Mouse (Mus musculus) midbrain, embryonic 13.5 days (tissue): ENCODE measurements at regions not wholly inside any gene's neighbourhood (a gene's known extent, or its start where the extent isn't known, plus 50 kb on each side); places are given as distances from the start of the nearest gene placed in this dataset.

Source experiments
- ATAC-seq: fragments of 200-750 bp; cut with Nextera tagmentation; 2 replicates; pipeline ENCODE4 v1.8.0; 2017; ENCODE audit warnings: mild to moderate bottlenecking, moderate TSS enrichment, moderate library complexity
- H3K27ac ChIP-seq: fragments of 300-500 bp; sonication (generic); 2 replicates; pipeline ENCODE4 v1.5.1; 2015; ENCODE audit warnings: inconsistent platforms, mild to moderate bottlenecking, moderate library complexity
- H3K27me3 ChIP-seq: fragments of 300-500 bp; sonication (generic); 2 replicates; pipeline ENCODE4 v1.6.1; 2015; ENCODE audit warnings: mild to moderate bottlenecking, inconsistent platforms
- H3K36me3 ChIP-seq: fragments of 300-500 bp; sonication (generic); 2 replicates; pipeline ENCODE4 v1.6.1; 2015; ENCODE audit warnings: mild to moderate bottlenecking, inconsistent platforms
- H3K4me1 ChIP-seq: fragments of 300-500 bp; sonication (generic); replicated peaks from 2 replicates; pipeline ENCODE4 v1.6.1; 2015; ENCODE audit warnings: inconsistent platforms
- H3K4me2 ChIP-seq: fragments of 300-500 bp; sonication (generic); replicated peaks from 2 replicates; pipeline ENCODE4 v1.6.1; 2015; ENCODE audit warnings: moderate library complexity, mild to moderate bottlenecking, inconsistent platforms
- H3K4me3 ChIP-seq: fragments of 300-500 bp; sonication (generic); replicated peaks from 2 replicates; pipeline ENCODE4 v1.5.1; 2015; ENCODE audit warnings: mild to moderate bottlenecking, inconsistent platforms
- H3K9ac ChIP-seq: fragments of 300-500 bp; sonication (generic); replicated peaks from 2 replicates; pipeline ENCODE4 v1.6.1; 2015; ENCODE audit warnings: mild to moderate bottlenecking, inconsistent platforms
- H3K9me3 ChIP-seq: fragments of 300-500 bp; sonication (generic); 2 replicates; pipeline ENCODE4 v1.6.1; 2016; ENCODE audit warnings: mild to moderate bottlenecking, inconsistent platforms
- WGBS: fragments of 180-500 bp; shearing (Covaris S2); methylation state at CpG from one replicate; pipeline ENCODE4 v1.1.7; 2015; 5-methylcytosine and 5-hydroxymethylcytosine counted together

GRCm38 (mm10) chr9:46816126-46816525 is 182.4 kb upstream of the Gm4791 start:
- Histone ChIP-seq H3K9ac (no peak overlapping the region), H3K4me3 (no peak overlapping the region), H3K27ac (no peak overlapping the region), H3K4me1 (peaks cover 8% of the 10 kb centered on the region; the same call in 1 of the 2 replicates), H3K4me2 (no peak overlapping the region), H3K9me3 (no peaks in the 10 kb centered on the region), H3K27me3 (0 out of 2 replicates have a peak, but pooled peaks cover 7% of the 10 kb centered on the region), H3K36me3 (no peaks in the 10 kb centered on the region)
- 82% methylated on average over 5 of the region's 5 CpGs for WGBS
- no peak for ATAC-seq

- H3K27ac ChIP-seq, result peak overlapping the region; percentile 5; the same call in 1 of the 2 replicates
- 7% methylated on average over 22 of the region's 22 CpGs for WGBS
- H3K9ac ChIP-seq, result peak overlapping the region; percentile 49
- ATAC-seq, result peak; percentile 89
- no peaks in the 10 kb centered on the region for H3K9me3 ChIP-seq
- H3K4me2 ChIP-seq, result peak overlapping the region; percentile 55
- peak overlapping the region; percentile 35 for H3K4me3 ChIP-seq
- H3K36me3 ChIP-seq, result no peaks in the 10 kb centered on the region
- 0 out of 2 replicates have a peak, but pooled peaks cover 7% of the 10 kb centered on the region for H3K27me3 ChIP-seq
- peaks cover 8% of the 10 kb centered on the region; the same call in 1 of the 2 replicates for H3K4me1 ChIP-seq
These were observed 183.9 kb upstream of the Gm4791 start for GRCm38 (mm10) chr9:46814478-46815241.

DNA sequence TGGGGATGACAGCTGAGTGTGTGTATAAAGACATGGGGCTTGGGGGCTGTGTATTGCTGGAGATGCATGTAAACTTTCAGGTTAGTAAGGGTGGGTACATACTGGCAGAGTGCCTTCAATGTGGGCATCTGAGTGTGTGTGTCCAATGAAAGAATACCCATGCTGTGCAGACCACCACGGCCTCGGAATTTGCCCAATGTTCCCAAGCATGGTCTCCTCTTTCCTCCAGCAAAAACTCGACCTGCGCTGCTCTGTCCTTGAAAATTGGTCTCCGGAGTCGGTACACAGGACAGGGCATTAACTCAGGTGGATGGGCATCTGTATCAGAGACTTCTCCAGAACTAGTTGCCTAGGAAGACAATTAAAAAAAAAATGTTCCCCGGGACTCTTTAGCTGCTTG is 188.3 kb upstream of the Gm4791 start:
- Histone ChIP-seq H3K4me3 (no peak overlapping the region), H3K9ac (no peak overlapping the region), H3K9me3 (no peaks in the 10 kb centered on the region), H3K27me3 (0 out of 2 replicates have a peak, but pooled peaks cover 7% of the 10 kb centered on the region), H3K27ac (no peak overlapping the region), H3K4me1 (peaks cover 8% of the 10 kb centered on the region; the same call in 1 of the 2 replicates), H3K4me2 (no peak overlapping the region), H3K36me3 (no peaks in the 10 kb centered on the region)
- ATAC-seq, result no peak
- 85% methylated on average over 7 of the region's 7 CpGs for WGBS

DNA sequence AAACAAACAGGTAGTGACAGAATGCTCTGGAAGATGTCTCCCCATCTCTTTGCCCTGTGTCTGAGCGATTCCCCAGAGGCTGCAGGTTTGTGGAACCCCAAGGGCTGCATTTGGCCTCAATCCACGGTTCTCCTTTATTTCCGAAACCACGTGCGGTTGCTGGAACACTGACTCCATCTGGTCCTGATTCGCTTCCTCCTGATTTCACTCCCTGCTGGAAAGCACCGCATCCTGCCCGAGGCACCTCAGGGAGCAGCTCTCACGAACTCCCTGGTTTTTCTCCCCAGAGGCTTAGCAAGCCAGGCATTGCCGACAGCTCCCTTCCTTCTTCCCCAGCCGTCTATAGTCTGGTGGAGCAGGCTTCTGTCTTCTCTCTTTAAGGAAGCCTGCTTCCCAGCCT is 203.1 kb upstream of the Gm4791 start:
- H3K9ac ChIP-seq, result no peak overlapping the region
- no peak for ATAC-seq
- H3K4me1 ChIP-seq, result no peaks in the 10 kb centered on the region
- no peaks in the 10 kb centered on the region for H3K9me3 ChIP-seq
- WGBS, result 64% methylated on average over 11 of the region's 11 CpGs
- no peak overlapping the region for H3K4me2 ChIP-seq
- no peak overlapping the region for H3K4me3 ChIP-seq
- no peaks in the 10 kb centered on the region for H3K27me3 ChIP-seq
- no peaks in the 10 kb centered on the region for H3K36me3 ChIP-seq
- no peak overlapping the region for H3K27ac ChIP-seq

- WGBS, result 83% methylated on average over 10 of the region's 10 CpGs
- ATAC-seq, result no peak
- Histone ChIP-seq H3K4me1 (no peaks in the 10 kb centered on the region), H3K27me3 (no peaks in the 10 kb centered on the region), H3K4me2 (no peak overlapping the region), H3K27ac (no peak overlapping the region), H3K36me3 (no peaks in the 10 kb centered on the region), H3K9me3 (no peaks in the 10 kb centered on the region), H3K4me3 (no peak overlapping the region), H3K9ac (no peak overlapping the region)
These were observed 209.5 kb upstream of the Gm4791 start for GRCm38 (mm10) chr9:46789036-46789435.

DNA sequence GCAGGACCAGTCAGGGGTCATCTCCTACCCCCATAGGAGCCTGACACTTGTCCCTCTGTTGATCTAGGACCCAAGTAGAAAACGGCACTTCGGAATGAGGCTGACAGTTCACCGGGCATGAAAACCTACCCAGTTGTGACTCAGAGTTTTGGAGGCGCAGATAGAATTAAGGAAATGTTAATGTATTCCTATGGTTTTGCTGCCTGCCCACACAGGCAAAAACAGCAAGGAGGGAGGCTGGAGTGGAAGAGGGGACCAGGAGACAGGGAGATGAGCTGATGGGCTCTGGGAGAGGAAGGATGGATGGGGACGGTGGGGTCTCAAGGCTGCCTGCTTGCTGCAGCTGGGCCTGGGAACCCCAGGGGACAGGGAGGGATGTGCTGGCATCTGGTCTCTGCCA is 210.1 kb upstream of the Gm4791 start:
- H3K27me3 ChIP-seq, result no peaks in the 10 kb centered on the region
- H3K4me2 ChIP-seq, result no peak overlapping the region
- H3K27ac ChIP-seq, result no peak overlapping the region
- no peak overlapping the region for H3K4me3 ChIP-seq
- no peak for ATAC-seq
- no peaks in the 10 kb centered on the region for H3K4me1 ChIP-seq
- no peaks in the 10 kb centered on the region for H3K36me3 ChIP-seq
- H3K9me3 ChIP-seq, result no peaks in the 10 kb centered on the region
- H3K9ac ChIP-seq, result no peak overlapping the region
- 91% methylated on average over 5 of the region's 5 CpGs for WGBS

DNA sequence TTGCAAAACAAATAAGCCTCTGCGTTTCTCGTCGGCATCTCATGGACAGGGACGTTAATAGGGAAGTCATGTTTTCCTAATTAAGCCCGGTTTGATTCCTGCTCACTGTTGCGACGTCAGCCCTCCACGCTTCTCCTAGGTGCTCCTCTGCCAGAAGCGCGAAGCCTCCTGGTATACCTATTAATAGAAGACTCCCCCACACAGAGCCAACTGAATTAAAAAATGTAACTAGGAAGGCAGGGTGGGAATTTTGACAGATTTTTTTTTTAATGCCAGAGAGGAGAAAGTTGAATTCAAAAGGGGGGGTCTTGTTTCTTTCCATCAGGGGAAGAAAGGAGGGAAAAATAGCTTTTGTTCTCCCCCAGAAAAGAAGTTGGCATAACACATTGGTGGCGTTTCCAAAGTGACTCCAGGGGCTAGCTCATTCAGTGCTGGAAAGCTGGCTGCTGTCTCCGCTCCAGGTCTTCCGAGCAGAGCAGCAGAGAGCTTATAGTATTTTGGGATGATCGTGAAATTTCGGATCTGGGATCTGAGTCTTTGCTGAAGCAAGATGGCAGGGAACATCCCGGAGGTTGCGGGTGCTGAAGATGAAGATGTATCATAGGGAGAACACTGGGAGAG is 214.1 kb upstream of the Gm4791 start:
- no peaks in the 10 kb centered on the region for H3K9me3 ChIP-seq
- no peak overlapping the region for H3K4me2 ChIP-seq
- H3K4me1 ChIP-seq, result no peaks in the 10 kb centered on the region
- no peak for ATAC-seq
- H3K9ac ChIP-seq, result no peak overlapping the region
- H3K4me3 ChIP-seq, result no peak overlapping the region
- no peak overlapping the region for H3K27ac ChIP-seq
- no peaks in the 10 kb centered on the region for H3K27me3 ChIP-seq
- WGBS, result 78% methylated on average over 17 of the region's 17 CpGs
- no peaks in the 10 kb centered on the region for H3K36me3 ChIP-seq

DNA sequence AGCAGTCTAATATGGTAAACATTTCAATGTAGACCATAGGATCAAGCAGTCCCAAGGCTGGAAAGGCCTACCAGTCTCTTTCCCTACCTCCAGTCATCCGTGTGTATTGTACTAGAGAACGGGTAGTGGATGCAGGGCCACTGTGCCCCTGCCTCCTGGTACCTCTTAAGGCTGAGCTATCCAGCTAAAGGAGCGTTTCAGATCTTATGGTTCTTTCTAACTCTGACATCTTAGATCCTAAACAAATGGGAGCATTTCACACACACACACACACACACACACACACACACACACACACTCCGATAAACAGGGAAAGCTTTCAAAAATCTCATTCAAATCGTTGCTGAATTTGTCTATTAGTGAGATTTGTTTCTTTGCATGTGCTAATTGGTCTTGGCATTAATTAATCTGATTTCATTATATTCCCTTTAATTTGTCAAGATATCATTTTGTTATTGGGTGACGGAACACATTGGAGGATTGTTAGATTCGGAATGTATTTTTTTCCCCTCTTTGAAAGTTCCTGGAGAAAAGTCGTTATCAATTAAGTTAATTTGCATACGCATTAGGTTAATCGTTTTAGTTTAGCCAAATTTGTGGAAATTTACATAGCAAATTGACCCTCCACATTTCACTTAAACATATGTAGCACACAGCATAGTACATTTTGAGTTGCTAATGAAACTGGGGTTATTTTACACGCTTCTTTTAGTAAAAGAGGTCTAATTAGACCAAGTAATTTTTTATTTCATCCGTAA is 214.8 kb upstream of the Gm4791 start:
- no peak for ATAC-seq
- WGBS, result 81% methylated on average over 12 of the region's 12 CpGs
- Histone ChIP-seq H3K9me3 (no peaks in the 10 kb centered on the region), H3K9ac (no peak overlapping the region), H3K36me3 (no peaks in the 10 kb centered on the region), H3K27ac (no peak overlapping the region), H3K4me1 (no peaks in the 10 kb centered on the region), H3K4me3 (no peak overlapping the region), H3K27me3 (no peaks in the 10 kb centered on the region), H3K4me2 (no peak overlapping the region)

- H3K36me3 ChIP-seq, result no peaks in the 10 kb centered on the region
- no peak overlapping the region for H3K4me3 ChIP-seq
- H3K27me3 ChIP-seq, result no peaks in the 10 kb centered on the region
- no peak overlapping the region for H3K9ac ChIP-seq
- no peak overlapping the region for H3K4me2 ChIP-seq
- WGBS, result 89% methylated on average over 8 of the region's 8 CpGs
- no peaks in the 10 kb centered on the region for H3K4me1 ChIP-seq
- H3K27ac ChIP-seq, result no peak overlapping the region
- ATAC-seq, result no peak
- no peaks in the 10 kb centered on the region for H3K9me3 ChIP-seq
These were observed 216.9 kb upstream of the Gm4791 start for GRCm38 (mm10) chr9:46781681-46782080.

DNA sequence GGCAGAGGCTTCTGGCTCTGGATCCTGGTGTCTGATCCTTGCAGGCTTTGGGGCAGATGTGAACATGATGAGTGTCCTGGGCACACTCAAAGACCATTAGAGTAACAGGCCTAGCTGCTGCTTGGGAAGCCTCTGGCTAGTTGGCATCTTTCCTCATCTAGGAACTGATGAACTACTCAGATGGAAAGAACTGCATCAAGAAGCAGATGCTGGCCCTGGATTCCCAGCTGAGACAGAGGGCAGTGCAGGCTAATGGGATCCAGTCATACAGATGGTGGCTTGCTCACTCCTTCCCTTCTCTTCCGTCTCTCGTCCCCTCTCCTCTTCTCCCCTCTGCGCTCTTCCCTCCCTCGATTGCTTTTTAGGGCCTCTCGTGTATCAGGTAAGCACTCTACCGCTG is 219.8 kb upstream of the Gm4791 start:
- Histone ChIP-seq H3K9ac (no peak overlapping the region), H3K27ac (no peak overlapping the region), H3K4me2 (no peak overlapping the region), H3K36me3 (no peaks in the 10 kb centered on the region), H3K4me3 (no peak overlapping the region), H3K4me1 (no peaks in the 10 kb centered on the region), H3K9me3 (no peaks in the 10 kb centered on the region), H3K27me3 (no peaks in the 10 kb centered on the region)
- ATAC-seq, result no peak
- 89% methylated on average over 6 of the region's 6 CpGs for WGBS

DNA sequence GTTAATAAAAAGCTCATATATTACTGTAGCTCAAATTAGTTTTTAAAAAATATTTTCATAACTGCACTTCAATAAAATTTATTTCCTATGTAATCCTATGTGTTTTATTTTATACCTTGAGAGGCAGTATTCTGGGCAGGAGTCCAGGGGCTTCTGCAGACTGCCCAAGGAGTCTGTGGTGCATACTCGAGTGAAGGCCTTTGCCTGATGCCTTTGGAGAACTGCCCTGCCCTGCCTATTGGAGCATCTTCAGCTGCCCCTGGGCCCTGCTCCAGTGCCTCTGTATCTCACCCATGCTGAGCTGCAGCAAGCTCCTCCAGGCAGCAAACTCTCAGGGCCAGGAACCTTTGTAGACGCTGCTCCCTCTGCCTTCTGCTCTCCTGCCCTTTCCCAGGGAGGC is 223.7 kb upstream of the Gm4791 start:
- H3K9ac ChIP-seq, result no peak overlapping the region
- no peaks in the 10 kb centered on the region for H3K27me3 ChIP-seq
- no peak overlapping the region for H3K4me2 ChIP-seq
- H3K36me3 ChIP-seq, result no peaks in the 10 kb centered on the region
- H3K4me3 ChIP-seq, result no peak overlapping the region
- no peak for ATAC-seq
- H3K4me1 ChIP-seq, result no peaks in the 10 kb centered on the region; the same call in 1 of the 2 replicates
- no peak overlapping the region for H3K27ac ChIP-seq
- no peaks in the 10 kb centered on the region for H3K9me3 ChIP-seq
- WGBS, result 78% methylated on average over 2 of the region's 2 CpGs

GRCm38 (mm10) chr9:46760247-46760646 is 238.3 kb upstream of the Gm4791 start:
- H3K4me3 ChIP-seq, result no peak overlapping the region
- H3K36me3 ChIP-seq, result no peaks in the 10 kb centered on the region
- no peak for ATAC-seq
- H3K9ac ChIP-seq, result no peak overlapping the region
- H3K4me2 ChIP-seq, result no peak overlapping the region
- no peak overlapping the region for H3K27ac ChIP-seq
- H3K4me1 ChIP-seq, result no peaks in the 10 kb centered on the region
- 89% methylated on average over 4 of the region's 4 CpGs for whole genome bisulfite sequencing
- H3K27me3 ChIP-seq, result no peaks in the 10 kb centered on the region
- no peaks in the 10 kb centered on the region for H3K9me3 ChIP-seq
